Mouse (Mus musculus) left cerebral cortex, adult 2 months (tissue): Measurements from ENCODE around the gene Atxn1. TPM values are rescaled to one million over a fixed set of nuclear protein-coding genes. Genes with fewer than 3 reads are reported as not detected.
A peak's percentile ranks its signal among the peaks of the same experiment; 100 is the strongest.

ENCODE experiments used
- DNase-seq, 2 experiments: peaks; one replicate each; pipeline ENCODE4 v3.0.0; 2021 to 2022; ENCODE audit warnings: low spot score in 2 of 2, mixed read lengths in 1 of 2; ENCODE audit errors: extremely low spot score in 1 of 2
- H3K27ac ChIP-seq: fragments of 200-600 bp; 2 replicates; pipeline ENCODE4 v1.8.1; 2022
- H3K4me3 ChIP-seq: fragments of 200-600 bp; 2 replicates; pipeline ENCODE4 v1.8.1; 2022
- CTCF ChIP-seq: fragments of 200-600 bp; IDR thresholded peaks from 2 replicates; pipeline ENCODE4 v1.8.1; 2022; ENCODE audit warnings: antibody characterized with exemption, mild to moderate bottlenecking, moderate library complexity
- intact Hi-C: fragments of 180-260 bp; cut with DNase I; formaldehyde crosslinking; loops from one replicate; pipeline ENCODE4 v1.15.1; 2025
- total RNA-seq, 2 experiments: library from RNA; stranded (reverse); gene quantifications; 2 replicates each; pipeline ENCODE4 v1.2.3; 2021

Gene Atxn1
- total RNA-seq, 2 experiments from 2014 or later = 152 to 197 TPM

- DNase-seq = peak; percentile 81 to 88
- no peak; the same call in 1 of the 2 replicates for TF ChIP-seq CTCF
- intact Hi-C loops = no loop called here
- Histone ChIP-seq H3K27ac (peak within 1 kb of the TSS; percentile 94), H3K4me3 (peak within 1 kb of the TSS; percentile 81)
These were observed 457.3 kb downstream of the Atxn1 start, which contains the start of gene Gmpr for GRCm38 (mm10) chr13:45507274-45508229. Gene Gmpr (plus strand): TSS chr13:45507444.

- DNase-seq = no peak
- Histone ChIP-seq H3K27ac (no peak overlapping the region), H3K4me3 (no peak overlapping the region)
- intact Hi-C loops = no loop called here
- no peak for TF ChIP-seq CTCF
These were observed 459.3 kb downstream of the Atxn1 start for GRCm38 (mm10) chr13:45505546-45505945.

- intact Hi-C loops = no loop called here
- TF ChIP-seq CTCF = no peak
- Histone ChIP-seq H3K4me3 (no peak overlapping the region), H3K27ac (no peak overlapping the region)
- DNase-seq = no peak
These were observed 462.0 kb downstream of the Atxn1 start for GRCm38 (mm10) chr13:45502791-45503190.

- intact Hi-C loops = no loop called here
- H3K27ac ChIP-seq = no peak overlapping the region
- TF ChIP-seq CTCF = no peak
- no peak for DNase-seq
- H3K4me3 ChIP-seq = no peak overlapping the region
These were observed 464.9 kb downstream of the Atxn1 start for GRCm38 (mm10) chr13:45499906-45500305.
